24 mouse cellular contexts compared by ENCODE assay signal in genomic region chr13:64320334-64320733, GRCm38 (mm10). TPM values are rescaled to one million over a fixed set of nuclear protein-coding genes. Genes with fewer than 3 reads are reported as not detected.
DNase-seq lines count a peak whose midpoint lies in the region; ATAC-seq and TF ChIP-seq lines count a peak whose summit lies in the region.
"Had no signal": no experiment of that assay in that cellular context is flagged by ENCODE, and none has a peak within 500 bp of the region (broad histone marks: within the 10 kb centered on the region; RNA-seq: fewer than 3 reads in every experiment).

No protein-coding gene starts in this region.

- WGBS in heart, postnatal 0 days, result 48% methylated on average over 8 of the region's 8 CpGs
- 57% methylated on average over 8 of the region's 8 CpGs for WGBS in heart, embryonic 10.5 days
- 52% methylated on average over 8 of the region's 8 CpGs for WGBS in liver, postnatal 0 days (ENCODE audit: insufficient replicate concordance)
- WGBS in liver, embryonic 12.5 days (ENCODE audit: insufficient replicate concordance), result 58% methylated on average over 8 of the region's 8 CpGs

- DNase-seq in gastrocnemius, adult 2 months, result no peak
- no peak for DNase-seq in gastrocnemius, postnatal 25 days
- no peak for DNase-seq in heart, postnatal 0 days (ENCODE audit: low spot score)
- no peak for DNase-seq in heart, embryonic 10.5 days (ENCODE audit: low spot score)
- DNase-seq in liver, postnatal 0 days, result no peak
- no peak for DNase-seq in spleen, postnatal 36 days (ENCODE audit: low spot score in 2 of 2)
- DNase-seq: adrenal gland, postnatal 14 days; B cell, adult 2 months; cerebellum, adult 18-20 months; cerebellum, adult 9-11 months; cerebellum, postnatal 36 days; gastrocnemius, postnatal 14 days; heart, postnatal 10 days had no signal

- no peaks in the 10 kb centered on the region for H3K9me3 ChIP-seq in heart, postnatal 0 days (replicated peaks; ENCODE audit: control insufficient read depth, low read length)
- H3K9me3 ChIP-seq in heart, embryonic 10.5 days, result no peaks in the 10 kb centered on the region
- no peaks in the 10 kb centered on the region for H3K9me3 ChIP-seq in liver, postnatal 0 days (ENCODE audit: low read length)
- no peaks in the 10 kb centered on the region for H3K9me3 ChIP-seq in liver, embryonic 12.5 days (replicated peaks)
- H3K9me3 ChIP-seq: embryonic facial prominence, embryonic 13.5 days; forebrain, embryonic 12.5 days; G1E; heart, embryonic 13.5 days; hindbrain, embryonic 10.5 days had no signal

- no peak for TF ChIP-seq CTCF in gastrocnemius, adult 2 months (IDR thresholded peaks at IDR 0.05)
- no peak for TF ChIP-seq CTCF in heart, postnatal 0 days (IDR thresholded peaks at IDR 0.05; ENCODE audit: low read depth)
- TF ChIP-seq CTCF in liver, postnatal 0 days (IDR thresholded peaks at IDR 0.05; ENCODE audit: low read depth), result no peak

- no peak overlapping the region for H3K9ac ChIP-seq in heart, postnatal 0 days (replicated peaks; ENCODE audit: low read depth, low read length)
- no peak overlapping the region for H3K9ac ChIP-seq in liver, postnatal 0 days (replicated peaks)
- H3K9ac ChIP-seq in liver, embryonic 12.5 days, result no peak overlapping the region
- H3K9ac ChIP-seq: embryonic facial prominence, embryonic 13.5 days; forebrain, embryonic 12.5 days; heart, embryonic 13.5 days; hindbrain, embryonic 14.5 days had no signal

- ATAC-seq in heart, postnatal 0 days (ENCODE audit: insufficient read depth, low read depth), result no peak
- ATAC-seq in liver, postnatal 0 days, result no peak
- ATAC-seq in liver, embryonic 12.5 days, result no peak
- ATAC-seq: activated CD4-positive, CD25-positive, alpha-beta regulatory T cell, adult 4 months; CD4-positive, CD25-positive, alpha-beta regulatory T cell, adult 4 months; forebrain, embryonic 16.5 days had no signal

- no peak overlapping the region for H3K4me3 ChIP-seq in gastrocnemius, adult 2 months
- no peak overlapping the region for H3K4me3 ChIP-seq in heart, postnatal 0 days (ENCODE audit: low read depth, low read length)
- no peak overlapping the region for H3K4me3 ChIP-seq in heart, embryonic 10.5 days
- H3K4me3 ChIP-seq in liver, postnatal 0 days (ENCODE audit: low read depth, low read length), result no peak overlapping the region
- no peak overlapping the region for H3K4me3 ChIP-seq in liver, embryonic 12.5 days
- H3K4me3 ChIP-seq in brown adipose tissue, adult 24 weeks (ENCODE audit: insufficient read depth, low read depth, low read length), result no peak overlapping the region
- H3K4me3 ChIP-seq: embryonic facial prominence, embryonic 13.5 days; forebrain, embryonic 12.5 days; heart, embryonic 13.5 days; hindbrain, embryonic 10.5 days had no signal

- TF ChIP-seq EP300 in heart, postnatal 0 days (IDR thresholded peaks at IDR 0.05; ENCODE audit: low read depth), result no peak
- 0 out of 2 replicates have a peak, but pooled peaks have one; percentile 10 for TF ChIP-seq EP300 in liver, postnatal 0 days (IDR thresholded peaks at IDR 0.05; ENCODE audit: low read depth)

- H3K4me2 ChIP-seq in heart, postnatal 0 days (ENCODE audit: low read depth, low read length), result no peak overlapping the region
- H3K4me2 ChIP-seq in liver, postnatal 0 days (ENCODE audit: low read depth, low read length), result no peak overlapping the region
- H3K4me2 ChIP-seq in liver, embryonic 12.5 days, result no peak overlapping the region
- H3K4me2 ChIP-seq: embryonic facial prominence, embryonic 13.5 days; forebrain, embryonic 12.5 days; heart, embryonic 13.5 days; hindbrain, embryonic 14.5 days had no signal

- H3K36me3 ChIP-seq in heart, postnatal 0 days (replicated peaks; ENCODE audit: control insufficient read depth, insufficient read depth, low read length), result no peaks in the 10 kb centered on the region
- no peaks in the 10 kb centered on the region for H3K36me3 ChIP-seq in heart, embryonic 10.5 days
- H3K36me3 ChIP-seq in liver, postnatal 0 days (replicated peaks; ENCODE audit: insufficient read depth, low read length), result no peaks in the 10 kb centered on the region
- no peaks in the 10 kb centered on the region for H3K36me3 ChIP-seq in liver, embryonic 12.5 days
- H3K36me3 ChIP-seq: embryonic facial prominence, embryonic 13.5 days; forebrain, embryonic 12.5 days; G1E; heart, embryonic 13.5 days; hindbrain, embryonic 10.5 days had no signal

- H3K4me1 ChIP-seq in heart, postnatal 0 days (ENCODE audit: control insufficient read depth, insufficient read depth), result no peaks in the 10 kb centered on the region
- H3K4me1 ChIP-seq in heart, embryonic 10.5 days, result no peaks in the 10 kb centered on the region
- H3K4me1 ChIP-seq in liver, postnatal 0 days (ENCODE audit: insufficient read depth), result no peaks in the 10 kb centered on the region
- H3K4me1 ChIP-seq in liver, embryonic 12.5 days, result peaks cover 6% of the 10 kb centered on the region
- peaks cover 6% of the 10 kb centered on the region; the same call in 1 of the 2 replicates for H3K4me1 ChIP-seq in brown adipose tissue, adult 24 weeks (ENCODE audit: control insufficient read depth, insufficient read depth, insufficient read length, low read length)
- H3K4me1 ChIP-seq: embryonic facial prominence, embryonic 13.5 days; forebrain, embryonic 12.5 days; heart, embryonic 13.5 days; hindbrain, embryonic 10.5 days had no signal

- H3K27ac ChIP-seq in gastrocnemius, adult 2 months, result peak overlapping the region; percentile 71
- H3K27ac ChIP-seq in heart, postnatal 0 days (ENCODE audit: low read depth), result peak overlapping the region; percentile 0; the same call in 1 of the 2 replicates
- H3K27ac ChIP-seq in heart, embryonic 10.5 days, result no peak overlapping the region
- no peak overlapping the region for H3K27ac ChIP-seq in liver, postnatal 0 days (ENCODE audit: low read depth)
- no peak overlapping the region for H3K27ac ChIP-seq in liver, embryonic 12.5 days
- peak overlapping the region; percentile 73 for H3K27ac ChIP-seq in brown adipose tissue, adult 24 weeks (replicated peaks; ENCODE audit: low read depth, low read length)
- H3K27ac ChIP-seq: embryonic facial prominence, embryonic 13.5 days; forebrain, embryonic 12.5 days; heart, embryonic 13.5 days; hindbrain, embryonic 10.5 days; hindbrain, embryonic 14.5 days had no signal

- H3K27me3 ChIP-seq in heart, postnatal 0 days (ENCODE audit: control insufficient read depth, insufficient read depth, low read length), result no peaks in the 10 kb centered on the region
- H3K27me3 ChIP-seq in heart, embryonic 10.5 days (ENCODE audit: insufficient read depth, poor library complexity, severe bottlenecking), result no peaks in the 10 kb centered on the region
- H3K27me3 ChIP-seq in liver, postnatal 0 days (ENCODE audit: insufficient read depth, low read length), result no peaks in the 10 kb centered on the region
- H3K27me3 ChIP-seq in liver, embryonic 12.5 days (replicated peaks), result no peaks in the 10 kb centered on the region
- H3K27me3 ChIP-seq: embryonic facial prominence, embryonic 13.5 days; forebrain, embryonic 12.5 days; heart, embryonic 13.5 days had no signal

- intact Hi-C loops in gastrocnemius, adult 2 months (cut with DNase I), result no loop called here

RNA-seq across cellular contexts. Expression of gene Aaed1, which starts 7.8 kb away (rescaled TPM):
- total RNA-seq in gastrocnemius, adult 2 months (2021), result 10 to 100 TPM; 40.4 to 47.8 TPM
- 10 to 100 TPM; 35.1 to 41.0 TPM for total RNA-seq in gastrocnemius, postnatal 25 days (2021)
- total RNA-seq in heart, postnatal 0 days (2014; rRNA removed; ENCODE audit: low replicate concordance), result 68.1 and 76.6 TPM in 2 replicates
- polyA plus RNA-seq in heart, postnatal 0 days (2015; fragmentation: Nextera tagmentation; extraction: Ambion mirVana), result 67.0 and 71.4 TPM in 2 replicates
- 58.6 and 60.3 TPM in 2 replicates for polyA plus RNA-seq in heart, embryonic 10.5 days (2016; fragmentation: Nextera tagmentation; extraction: Ambion mirVana)
- polyA plus RNA-seq in liver, postnatal 0 days (2015; fragmentation: Nextera tagmentation; extraction: Ambion mirVana), result 37.8 and 39.3 TPM in 2 replicates
- polyA plus RNA-seq in liver, embryonic 12.5 days (2016; fragmentation: Nextera tagmentation; extraction: Ambion mirVana), result 28.2 and 28.6 TPM in 2 replicates
- polyA plus RNA-seq in brown adipose tissue, adult 24 weeks (2012; ENCODE audit: insufficient read depth, insufficient read length, missing spikeins), result 58.9 and 62.9 TPM in 2 replicates

RNA-seq across cellular contexts. Expression of gene Cdc14b, which starts 45.2 kb away (rescaled TPM):
- total RNA-seq in gastrocnemius, adult 2 months (2021), result 1 to 10 TPM; 6.3 to 6.8 TPM
- 1 to 10 TPM; 3.8 to 4.6 TPM for total RNA-seq in gastrocnemius, postnatal 25 days (2021)
- 5.6 and 12.3 TPM in 2 replicates for total RNA-seq in heart, postnatal 0 days (2014; rRNA removed; ENCODE audit: low replicate concordance)
- polyA plus RNA-seq in heart, postnatal 0 days (2015; fragmentation: Nextera tagmentation; extraction: Ambion mirVana), result 7.6 and 11.6 TPM in 2 replicates
- polyA plus RNA-seq in heart, embryonic 10.5 days (2016; fragmentation: Nextera tagmentation; extraction: Ambion mirVana), result 23.7 and 26.8 TPM in 2 replicates
- polyA plus RNA-seq in liver, postnatal 0 days (2015; fragmentation: Nextera tagmentation; extraction: Ambion mirVana), result 4.5 and 5.3 TPM in 2 replicates
- polyA plus RNA-seq in liver, embryonic 12.5 days (2016; fragmentation: Nextera tagmentation; extraction: Ambion mirVana), result 9.5 and 10.7 TPM in 2 replicates
- 3.1 and 6.9 TPM in 2 replicates for polyA plus RNA-seq in brown adipose tissue, adult 24 weeks (2012; ENCODE audit: insufficient read depth, insufficient read length, missing spikeins)

RNA-seq across cellular contexts. Expression of gene Ctsl, which starts 50.4 kb away (rescaled TPM):
- 100 to 1,000 TPM; 111 to 149 TPM for total RNA-seq in gastrocnemius, adult 2 months (2021)
- 100 to 1,000 TPM; 120 to 147 TPM for total RNA-seq in gastrocnemius, postnatal 25 days (2021)
- total RNA-seq in heart, postnatal 0 days (2014; rRNA removed; ENCODE audit: low replicate concordance), result 125 and 153 TPM in 2 replicates
- polyA plus RNA-seq in heart, postnatal 0 days (2015; fragmentation: Nextera tagmentation; extraction: Ambion mirVana), result 227 and 232 TPM in 2 replicates
- polyA plus RNA-seq in heart, embryonic 10.5 days (2016; fragmentation: Nextera tagmentation; extraction: Ambion mirVana), result 240 and 241 TPM in 2 replicates
- polyA plus RNA-seq in liver, postnatal 0 days (2015; fragmentation: Nextera tagmentation; extraction: Ambion mirVana), result 1,130 and 1,294 TPM in 2 replicates
- 108 and 117 TPM in 2 replicates for polyA plus RNA-seq in liver, embryonic 12.5 days (2016; fragmentation: Nextera tagmentation; extraction: Ambion mirVana)
- 155 and 172 TPM in 2 replicates for polyA plus RNA-seq in brown adipose tissue, adult 24 weeks (2012; ENCODE audit: insufficient read depth, insufficient read length, missing spikeins)

Comparison
In these comparisons a context has a peak if more than half of its experiments do, and no peak if none do; other contexts are left out.
1. H3K27ac ChIP-seq: peak in gastrocnemius, adult 2 months (single experiment), heart, postnatal 0 days (single experiment) and brown adipose tissue, adult 24 weeks (single experiment); none in heart, embryonic 10.5 days (single experiment), liver, postnatal 0 days (single experiment) and liver, embryonic 12.5 days (single experiment).